Mouse (Mus musculus) CH12.LX (cell line): ENCODE data around the gene Cpa1.

Experiments
- POLR2A ChIP-seq: IDR thresholded peaks from 2 replicates; pipeline ENCODE4 v1.6.1; 2011; ENCODE audit warnings: low read depth, mild to moderate bottlenecking, improper control_type of control experiment, low read length
- POLR2AphosphoS2 ChIP-seq: IDR thresholded peaks from 2 replicates; pipeline ENCODE4 v1.6.1; 2011; ENCODE audit warnings: low read depth, low read length, improper control_type of control experiment

- TF ChIP-seq POLR2A (no peak), POLR2AphosphoS2 (no peak)
These were observed 19.4 kb upstream of the Cpa1 start for GRCm38 (mm10) chr6:30619606-30620005.
